Mouse (Mus musculus) right cerebral cortex, postnatal 25 days (tissue): ENCODE measurements at regions not wholly inside any gene's neighbourhood (a gene's known extent, or its start where the extent isn't known, plus 50 kb on each side); places are given as distances from the start of the nearest gene placed in this dataset.

Source experiments
- DNase-seq: peaks from one replicate; pipeline ENCODE4 v3.0.0; 2022

DNA sequence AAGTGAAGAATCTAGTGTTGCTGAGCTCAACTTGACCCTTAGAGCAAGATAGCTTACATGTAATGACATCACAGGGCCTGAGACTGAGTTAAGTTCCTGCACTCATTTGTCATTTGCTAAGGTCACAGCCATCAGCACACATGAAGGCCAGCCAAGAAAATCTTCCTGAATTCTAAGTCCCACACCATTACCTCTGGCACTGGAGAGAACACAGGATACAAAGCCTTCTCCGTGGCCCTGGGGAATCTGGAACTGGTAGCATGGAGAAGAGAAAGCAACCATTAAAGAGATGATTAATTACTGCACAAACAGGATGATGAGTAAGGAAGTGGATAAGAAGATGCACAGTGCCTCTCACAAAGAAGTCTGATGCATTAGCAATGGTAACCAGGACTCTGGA, 232.0 kb downstream of the Wdr72 start:
- no peak for DNase-seq

DNA sequence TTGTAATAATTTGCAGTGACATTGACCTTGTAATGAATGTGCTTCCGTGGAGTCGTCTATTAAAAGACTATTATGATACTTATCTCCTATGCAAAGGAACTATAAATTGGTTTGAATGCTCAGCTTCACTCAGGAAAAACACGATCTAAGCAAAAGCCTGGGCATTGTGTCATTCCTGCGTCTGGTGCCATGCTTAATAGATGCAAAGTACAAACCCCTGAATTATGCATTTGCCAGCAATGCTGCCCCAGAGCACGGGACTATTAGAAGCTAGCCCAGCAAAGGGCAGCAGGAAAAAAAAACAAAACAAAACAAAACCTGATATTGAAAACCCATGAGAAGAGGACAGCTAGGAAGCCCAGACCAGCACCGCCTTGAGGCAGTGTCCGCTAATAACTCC, 234.9 kb downstream of the Wdr72 start:
- no peak for DNase-seq

GRCm38 (mm10) chr9:74348776-74349175, 238.6 kb downstream of the Wdr72 start:
- no peak for DNase-seq

- no peak for DNase-seq
Observed at GRCm38 (mm10) chr9:74365930-74366438, 255.8 kb downstream of the Wdr72 start.

DNA sequence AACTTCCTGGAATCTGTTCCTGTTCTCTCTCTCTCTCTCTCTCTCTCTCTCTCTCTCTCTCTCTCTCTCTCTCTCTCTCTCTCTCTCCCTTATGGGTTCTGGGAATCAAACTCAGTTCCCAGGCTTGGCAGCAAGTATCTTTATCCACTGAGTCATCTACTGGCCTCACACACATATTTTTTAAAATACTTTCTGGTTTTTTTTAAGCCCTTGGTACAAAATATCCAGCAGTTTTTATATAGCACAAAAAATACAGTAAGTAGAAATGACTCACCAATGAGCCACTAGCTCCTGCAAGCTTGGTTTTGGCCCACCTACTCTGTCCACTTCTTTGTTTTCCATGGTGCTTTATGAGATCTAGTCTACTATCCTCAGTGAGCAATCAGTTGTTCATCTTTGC, 266.0 kb downstream of the Wdr72 start:
- no peak for DNase-seq

- no peak for DNase-seq
Observed at GRCm38 (mm10) chr9:74377204-74377603, 267.0 kb downstream of the Wdr72 start.

DNA sequence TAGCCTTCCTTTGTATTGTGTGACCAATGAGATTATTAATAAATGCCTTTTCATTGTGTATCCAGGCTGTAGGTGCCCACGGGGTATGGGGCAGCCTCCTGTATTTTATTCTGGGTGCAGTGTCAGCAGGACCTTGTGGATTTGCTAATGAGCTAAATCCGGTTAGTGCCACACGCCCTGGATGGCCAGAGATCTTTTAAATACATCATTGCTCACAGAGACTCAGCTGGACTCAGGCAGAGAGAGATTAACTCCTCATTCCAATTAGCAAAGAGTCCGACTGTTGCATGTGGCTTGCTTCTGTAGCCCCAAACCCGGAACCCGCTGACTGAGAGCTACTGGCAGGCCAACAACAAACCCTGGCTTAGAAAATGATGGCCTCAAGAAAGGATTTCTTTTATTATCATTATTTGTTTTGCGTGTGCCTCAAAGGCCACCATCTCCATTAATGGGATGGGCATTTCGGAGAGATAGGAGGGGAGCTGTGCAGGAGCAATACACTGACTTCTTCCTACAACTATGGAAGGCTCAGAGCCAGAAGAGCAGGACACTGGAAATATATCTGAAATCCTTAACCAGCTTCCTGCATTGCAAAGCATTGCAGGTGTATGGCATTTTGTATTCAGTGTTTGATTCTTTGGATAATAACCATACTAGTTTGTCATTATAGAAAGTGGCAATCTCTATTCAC, 274.2 kb downstream of the Wdr72 start:
- no peak for DNase-seq

- DNase-seq, result no peak
Observed at GRCm38 (mm10) chr9:74425594-74425993, 315.4 kb downstream of the Wdr72 start.

GRCm38 (mm10) chr9:74449981-74450380, 339.8 kb downstream of the Wdr72 start:
- no peak for DNase-seq

DNA sequence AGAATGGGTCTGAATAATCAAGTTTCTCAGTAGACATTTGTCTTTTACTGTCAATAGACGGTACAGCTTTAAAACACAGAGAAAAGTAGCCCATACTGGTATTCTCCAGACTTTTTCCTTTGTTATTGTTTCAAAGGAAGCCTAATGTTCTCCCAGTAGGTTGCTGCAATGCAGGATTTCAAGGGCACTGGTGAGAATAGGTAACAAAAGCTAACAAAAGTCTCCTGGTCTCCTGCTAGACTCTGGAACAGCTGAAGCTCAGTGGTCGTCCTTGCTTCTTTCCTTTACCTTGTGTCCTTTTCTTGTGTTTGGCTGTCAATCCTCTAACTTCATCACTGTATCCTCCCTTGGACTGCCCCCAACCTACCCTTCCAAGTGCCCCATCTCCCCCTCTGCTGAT, 350.9 kb downstream of the Wdr72 start:
- DNase-seq, result no peak

DNA sequence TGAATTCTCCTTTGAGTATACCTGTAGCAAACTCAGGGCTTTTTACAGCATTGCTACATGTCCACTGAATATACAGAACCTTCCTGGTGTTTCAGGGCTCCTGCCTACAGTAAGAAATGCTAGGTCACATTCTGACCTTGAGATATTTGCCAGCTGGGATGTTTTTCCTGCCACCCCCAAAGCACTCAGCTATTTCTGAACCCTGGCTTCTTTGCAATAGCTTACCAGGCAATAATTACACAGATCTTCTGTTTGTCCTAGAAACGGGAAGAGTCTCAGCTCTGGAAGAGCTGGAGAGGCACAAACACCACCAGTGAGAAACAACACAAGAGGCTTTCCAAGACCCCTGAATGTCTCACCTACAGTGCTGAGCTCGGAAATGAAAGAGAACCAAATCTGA, 366.7 kb downstream of the Wdr72 start:
- DNase-seq, result no peak

GRCm38 (mm10) chr9:74479273-74479672, 369.1 kb downstream of the Wdr72 start:
- DNase-seq, result no peak

DNA sequence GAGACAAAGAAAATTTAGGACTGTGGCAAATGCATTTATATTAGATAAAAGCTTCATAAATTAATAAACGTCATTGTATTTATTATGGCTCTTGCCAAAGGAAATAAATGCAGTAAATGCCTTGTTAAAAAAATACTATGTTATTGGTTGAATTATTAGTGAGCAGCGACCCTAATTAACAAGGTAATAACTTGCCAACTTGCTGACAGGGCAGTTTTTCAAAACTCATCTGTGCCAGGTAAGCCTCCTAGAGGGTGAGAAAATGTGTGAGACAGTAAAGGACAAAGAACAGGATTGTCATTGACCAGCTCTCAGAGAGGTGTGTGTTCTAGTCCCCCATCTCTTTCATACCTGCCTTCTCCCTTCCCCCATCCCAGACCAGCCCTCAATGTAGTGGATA, 347.8 kb upstream of the Onecut1 start:
- no peak for DNase-seq

DNA sequence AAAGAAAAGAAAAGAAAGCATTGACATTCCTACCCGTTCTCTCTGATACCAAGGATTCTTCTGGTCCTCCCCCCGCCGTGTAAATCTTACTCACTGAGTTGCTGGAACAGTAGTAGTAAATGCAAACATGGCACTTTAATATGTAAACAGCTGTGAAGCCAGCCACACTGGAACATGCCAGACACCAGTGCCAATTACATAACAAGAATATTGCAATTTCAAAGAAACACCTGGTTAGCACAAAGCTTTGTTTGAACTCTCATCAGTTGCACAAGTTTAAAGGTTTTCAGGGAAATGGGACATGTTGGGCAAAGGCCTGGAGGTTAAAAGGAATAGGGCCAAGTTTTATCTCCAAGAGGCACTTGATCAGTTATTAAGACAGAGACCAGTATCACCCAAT, 333.2 kb upstream of the Onecut1 start:
- no peak for DNase-seq

DNA sequence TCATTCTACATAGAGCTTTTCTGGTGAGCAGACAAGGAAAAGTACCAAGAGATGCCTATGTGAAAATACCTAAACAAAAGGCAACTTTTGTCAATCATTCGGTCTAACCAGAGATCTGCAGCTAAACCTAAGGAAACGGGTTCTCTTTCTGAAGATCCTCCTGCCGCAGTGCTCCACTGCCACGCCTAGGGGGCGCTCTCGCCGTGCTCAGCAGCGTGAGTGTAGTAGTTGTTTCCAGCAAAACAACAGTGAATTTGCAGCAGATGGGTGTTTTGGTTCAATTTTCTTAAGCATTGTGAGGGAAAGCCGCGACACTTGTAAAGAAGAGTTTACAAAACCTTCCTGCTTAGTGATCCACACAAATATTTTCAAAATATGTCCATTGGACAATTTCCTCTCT, 331.4 kb upstream of the Onecut1 start:
- peak; percentile 69 for DNase-seq

- peak; percentile 4 for DNase-seq
Observed at GRCm38 (mm10) chr9:74530748-74531147, 331.0 kb upstream of the Onecut1 start.

DNA sequence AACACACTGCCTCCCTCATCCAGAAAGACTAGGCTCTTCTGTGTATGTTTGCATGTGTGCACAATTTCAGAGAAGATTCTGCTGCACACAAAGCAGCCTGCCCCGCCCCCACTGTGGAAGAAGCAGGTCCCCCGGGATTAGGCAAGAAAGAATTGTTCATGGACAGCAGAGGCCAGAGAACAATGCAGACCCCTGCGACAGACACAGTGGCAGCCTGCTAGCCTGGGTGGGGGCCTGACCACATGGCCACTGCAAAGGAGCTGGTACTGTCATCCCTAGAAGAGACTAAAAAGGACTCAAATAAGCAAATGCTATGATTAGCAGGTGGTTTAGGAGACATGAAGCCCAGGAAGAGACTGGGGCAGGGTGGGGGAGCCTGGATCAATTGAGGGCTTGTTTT, 329.7 kb upstream of the Onecut1 start:
- DNase-seq, result no peak

DNA sequence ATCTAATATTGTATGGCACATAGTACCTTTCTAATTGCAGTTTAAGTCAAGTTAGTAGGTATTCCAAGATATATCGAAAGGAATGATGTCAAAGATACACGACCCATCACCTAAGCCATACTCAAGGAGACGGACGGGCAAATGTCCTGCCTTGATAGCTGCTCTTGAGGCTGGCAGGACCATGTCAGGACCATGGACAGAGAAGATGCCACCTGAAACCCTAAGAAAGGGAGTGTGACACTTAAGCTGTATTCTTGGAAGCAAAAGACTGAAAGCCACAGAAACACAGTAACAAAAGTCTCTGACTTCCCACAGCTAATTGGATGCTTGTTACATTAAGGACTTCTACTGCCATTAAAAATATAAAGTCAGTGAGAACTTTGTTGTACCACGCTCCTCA, 326.7 kb upstream of the Onecut1 start:
- no peak for DNase-seq

GRCm38 (mm10) chr9:74556116-74556515, 305.6 kb upstream of the Onecut1 start:
- DNase-seq, result no peak

DNA sequence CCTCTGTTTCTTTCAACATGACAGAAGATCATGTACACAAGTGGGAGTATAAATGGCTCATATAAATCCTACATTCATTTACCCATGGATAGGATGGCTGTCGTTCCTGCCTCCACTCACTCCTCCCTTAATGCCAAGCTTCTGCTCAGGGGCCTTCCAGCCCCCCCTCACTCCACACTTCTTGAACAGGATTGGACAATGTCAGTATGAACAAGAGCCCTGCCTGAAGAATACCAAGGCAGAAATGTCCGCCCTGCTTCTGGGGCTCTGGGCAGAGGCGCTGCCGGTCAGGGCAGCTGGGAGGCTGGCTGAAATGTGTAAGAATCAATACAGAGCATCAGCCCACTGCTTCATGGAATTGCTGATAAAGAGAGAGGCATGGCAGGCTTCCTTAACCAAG, 269.0 kb upstream of the Onecut1 start:
- DNase-seq, result no peak

DNA sequence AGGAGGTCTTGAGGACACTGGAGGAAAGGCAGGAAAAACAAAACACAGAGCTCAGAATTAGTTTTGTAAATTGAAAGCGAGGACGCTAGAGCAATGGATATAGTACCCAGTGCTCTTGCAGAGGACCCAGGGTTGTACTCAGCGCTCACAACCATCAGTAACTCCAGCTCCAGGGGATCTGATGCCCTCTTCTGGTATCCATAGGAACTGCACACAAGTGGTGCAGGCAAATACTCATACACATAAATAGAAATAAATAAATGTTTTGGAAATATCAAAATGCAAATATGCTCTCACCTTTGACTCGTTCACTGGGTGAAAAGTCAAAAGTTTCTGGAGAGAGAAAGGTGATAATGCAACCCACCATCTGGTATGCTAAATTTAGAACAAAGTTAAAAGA, 267.8 kb upstream of the Onecut1 start:
- no peak for DNase-seq

DNA sequence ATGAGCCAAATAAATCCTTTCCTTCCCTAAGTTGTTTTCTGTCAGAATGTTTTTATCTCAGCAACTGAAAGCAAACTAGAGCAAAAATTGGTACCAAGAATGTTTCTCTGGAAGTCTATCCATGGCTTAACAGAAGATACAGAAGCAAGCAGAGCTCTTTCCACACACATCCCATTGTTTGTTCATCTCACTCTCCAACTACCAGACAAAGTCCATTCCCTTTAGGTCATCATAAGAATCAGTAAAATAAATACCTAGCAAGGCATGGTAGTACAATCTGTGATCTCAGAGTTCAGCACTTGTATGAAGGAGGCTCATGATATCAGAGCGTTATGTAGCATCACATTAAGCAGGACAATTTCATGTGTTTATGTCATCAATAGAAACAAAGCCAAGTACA, 257.3 kb upstream of the Onecut1 start:
- no peak for DNase-seq

- no peak for DNase-seq
Observed at GRCm38 (mm10) chr9:74621957-74622356, 239.8 kb upstream of the Onecut1 start.

DNA sequence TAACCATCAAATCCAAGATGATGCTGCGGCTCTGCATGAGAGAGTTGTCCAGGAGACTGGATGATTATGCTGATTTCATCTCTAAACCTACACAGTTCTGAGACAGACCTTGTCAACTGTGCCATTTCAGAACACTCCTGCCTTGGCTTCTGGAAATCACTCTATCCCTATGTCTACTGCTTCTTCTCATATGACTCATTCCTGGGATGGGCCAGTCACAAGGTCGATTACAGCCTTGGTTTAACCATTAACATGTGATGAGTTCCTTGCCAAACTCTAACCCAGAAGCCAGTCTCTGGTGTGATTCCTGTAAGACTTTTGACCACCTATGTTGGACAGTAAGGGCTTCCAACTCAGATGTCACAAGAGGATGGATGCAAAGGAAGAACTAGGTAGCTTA, 216.3 kb upstream of the Onecut1 start:
- DNase-seq, result no peak

DNA sequence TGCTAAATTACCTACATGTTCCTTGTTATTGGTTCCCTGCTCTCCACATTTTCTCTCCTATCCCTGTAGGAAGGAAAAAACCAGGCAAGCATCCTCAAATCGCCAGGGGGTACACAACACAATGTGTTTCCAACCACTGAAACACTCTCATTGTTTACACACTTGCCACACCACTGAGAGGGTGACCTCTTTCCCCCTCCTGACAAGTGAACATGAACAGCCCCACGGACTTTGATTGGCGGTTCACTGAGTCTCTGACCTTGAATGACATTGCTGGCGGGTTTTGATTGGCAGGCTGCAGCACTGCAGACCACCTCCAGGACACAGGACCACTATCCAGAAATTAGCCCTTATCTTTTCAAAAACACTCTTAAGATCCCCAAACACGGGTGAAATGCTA, 211.7 kb upstream of the Onecut1 start:
- no peak for DNase-seq
